Mouse (Mus musculus) ES-Bruce4 (cell line): ENCODE data around the gene Camta1.

Source experiments
- CTCF ChIP-seq: IDR thresholded peaks from one replicate; pipeline ENCODE4 v1.8.1; 2011; ENCODE audit warnings: low read depth, low read length
- EP300 ChIP-seq: IDR thresholded peaks from 2 replicates; pipeline ENCODE4 v1.6.1; 2011; ENCODE audit warnings: low read depth, low read length; ENCODE audit not compliant: insufficient read depth
- POLR2A ChIP-seq: IDR thresholded peaks from one replicate; pipeline ENCODE4 v1.8.1; 2011; ENCODE audit warnings: low read length; ENCODE audit not compliant: insufficient read depth

- TF ChIP-seq CTCF (no peak), POLR2A (no peak), EP300 (no peak)
These were observed 386.7 kb downstream of the Camta1 start for GRCm38 (mm10) chr4:151474895-151475470.
